Mouse (Mus musculus) E14TG2a.4 (cell line): ENCODE results near the gene Slc39a8.

Source experiments
- H3K27me3 ChIP-seq: 2 replicates; pipeline ENCODE4 v1.6.1; 2014; ENCODE audit warnings: low read length, control low read depth; ENCODE audit not compliant: insufficient read depth
- H3K36me3 ChIP-seq: 2 replicates; pipeline ENCODE4 v1.6.1; 2014; ENCODE audit warnings: low read length, control low read depth; ENCODE audit not compliant: insufficient read depth
- H3K4me1 ChIP-seq: replicated peaks from 2 replicates; pipeline ENCODE4 v1.6.1; 2014; ENCODE audit warnings: low read depth, low read length, control low read depth
- H3K4me3 ChIP-seq: replicated peaks from 2 replicates; pipeline ENCODE4 v1.5.1; 2014; ENCODE audit warnings: mild to moderate bottlenecking, low read length
- H3K9me3 ChIP-seq: 2 replicates; pipeline ENCODE4 v1.6.1; 2014; ENCODE audit warnings: low read length, control low read depth
- CTCF ChIP-seq: conservative IDR thresholded peaks from 2 replicates; pipeline ENCODE4 v1.5.1; 2014; ENCODE audit warnings: low read length
- NANOG ChIP-seq: IDR thresholded peaks from 2 replicates; pipeline ENCODE4 v1.6.1; 2014; ENCODE audit warnings: borderline replicate concordance, low read length, mixed read lengths
- POU5F1 ChIP-seq: IDR thresholded peaks from 2 replicates; pipeline ENCODE4 v1.6.1; 2014; ENCODE audit warnings: low read length, borderline replicate concordance

The Slc39a8 gene

GRCm38 (mm10) chr3:135854985-135855340 lies 29.9 kb downstream of the Slc39a8 start:
- H3K36me3 ChIP-seq: no peaks in the 10 kb centered on the region
- no peaks in the 10 kb centered on the region for H3K27me3 ChIP-seq
- peaks cover 4% of the 10 kb centered on the region; the same call in 1 of the 2 replicates for H3K4me1 ChIP-seq
- peaks cover 9% of the 10 kb centered on the region; the same call in 1 of the 2 replicates for H3K9me3 ChIP-seq
- no peak for TF ChIP-seq CTCF
- no peak for TF ChIP-seq POU5F1
- no peak for TF ChIP-seq NANOG
- no peak overlapping the region for H3K4me3 ChIP-seq

DNA sequence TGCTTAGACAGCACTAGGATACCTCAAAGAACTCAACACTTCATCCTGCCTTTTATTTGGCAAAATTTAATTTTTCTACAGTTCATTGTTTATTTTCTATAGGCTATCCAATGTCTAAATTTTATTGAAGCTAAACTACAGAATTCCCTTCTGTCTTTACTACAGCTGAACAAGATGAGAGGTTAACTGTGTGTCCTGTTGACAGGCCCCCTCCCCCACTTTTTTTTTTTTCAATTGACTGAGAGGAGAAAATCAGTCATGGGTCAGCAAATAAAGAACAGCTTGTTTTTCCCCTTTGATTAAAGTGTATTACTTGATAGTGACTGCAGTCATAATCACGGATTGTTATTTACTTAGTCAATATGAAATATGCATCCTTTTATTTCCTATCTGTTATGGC lies 31.2 kb downstream of the Slc39a8 start:
- H3K27me3 ChIP-seq: no peaks in the 10 kb centered on the region
- H3K36me3 ChIP-seq: no peaks in the 10 kb centered on the region
- H3K4me1 ChIP-seq: peaks cover 4% of the 10 kb centered on the region; the same call in 1 of the 2 replicates
- no peak overlapping the region for H3K4me3 ChIP-seq
- no peak for TF ChIP-seq CTCF
- TF ChIP-seq POU5F1: no peak
- TF ChIP-seq NANOG: no peak
- H3K9me3 ChIP-seq: 0 out of 2 replicates have a peak, but pooled peaks cover 6% of the 10 kb centered on the region

DNA sequence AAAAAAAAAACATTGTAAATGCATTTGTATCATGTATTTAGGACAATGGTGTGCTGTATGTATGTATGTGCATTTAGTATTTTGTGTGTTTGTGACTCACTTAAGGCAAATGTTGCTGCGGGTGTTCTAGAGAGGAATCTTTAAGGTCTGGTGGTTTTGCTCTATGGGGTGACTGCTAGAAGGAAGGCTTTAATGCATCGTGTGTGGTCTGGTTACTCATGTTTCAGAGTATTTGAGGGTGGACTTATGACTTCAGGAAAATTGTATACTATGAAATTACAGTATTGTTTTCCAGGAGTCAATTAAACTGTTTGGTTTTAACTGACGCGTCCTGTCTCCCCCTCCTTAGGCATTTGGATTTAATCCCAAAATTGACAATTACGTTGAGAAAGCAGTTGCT lies 32.1 kb downstream of the Slc39a8 start:
- no peak for TF ChIP-seq POU5F1
- no peak for TF ChIP-seq CTCF
- no peak for TF ChIP-seq NANOG
- peaks cover 4% of the 10 kb centered on the region; the same call in 1 of the 2 replicates for H3K4me1 ChIP-seq
- H3K27me3 ChIP-seq: no peaks in the 10 kb centered on the region
- no peak overlapping the region for H3K4me3 ChIP-seq
- H3K36me3 ChIP-seq: no peaks in the 10 kb centered on the region
- no peaks in the 10 kb centered on the region for H3K9me3 ChIP-seq

- Histone ChIP-seq H3K9me3 (no peaks in the 10 kb centered on the region), H3K27me3 (no peaks in the 10 kb centered on the region)
- TF ChIP-seq POU5F1: no peak
- TF ChIP-seq NANOG: no peak
- no peak for TF ChIP-seq CTCF
These were observed 34.4 kb downstream of the Slc39a8 start for GRCm38 (mm10) chr3:135859431-135859830.

GRCm38 (mm10) chr3:135862804-135863203 lies 37.7 kb downstream of the Slc39a8 start:
- no peaks in the 10 kb centered on the region for H3K27me3 ChIP-seq
- H3K4me1 ChIP-seq: no peaks in the 10 kb centered on the region
- TF ChIP-seq NANOG (no peak), POU5F1 (no peak), CTCF (peak; percentile 77)
- no peaks in the 10 kb centered on the region for H3K36me3 ChIP-seq
- H3K9me3 ChIP-seq: no peaks in the 10 kb centered on the region
- H3K4me3 ChIP-seq: no peak overlapping the region

More at GRCm38 (mm10) chr3:135859431-135859830, 34.4 kb downstream of the Slc39a8 start:
- Histone ChIP-seq H3K4me3 (no peak overlapping the region), H3K36me3 (no peaks in the 10 kb centered on the region), H3K4me1 (no peaks in the 10 kb centered on the region)

DNA sequence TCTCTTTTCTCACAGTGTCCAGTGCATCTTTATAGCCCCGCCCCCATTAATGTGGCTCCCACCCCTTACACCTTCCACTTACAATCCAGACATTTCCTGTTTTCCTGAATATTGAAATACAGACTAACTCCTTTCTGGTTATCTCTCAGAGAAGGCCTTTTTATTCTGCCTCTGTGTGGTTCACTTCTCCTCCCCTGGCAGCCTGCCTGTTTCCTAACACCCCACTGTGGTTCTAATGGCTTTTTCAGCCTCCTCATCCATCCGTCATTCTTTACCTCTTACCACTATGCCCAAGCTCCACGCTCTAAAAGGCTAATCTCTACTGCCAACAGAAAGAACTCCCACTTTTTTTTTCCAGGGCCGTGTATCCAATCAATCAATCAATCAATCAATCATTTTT lies 44.0 kb downstream of the Slc39a8 start:
- H3K4me1 ChIP-seq: no peaks in the 10 kb centered on the region
- TF ChIP-seq CTCF: no peak
- TF ChIP-seq NANOG: no peak
- no peak for TF ChIP-seq POU5F1
- no peak overlapping the region for H3K4me3 ChIP-seq
- H3K27me3 ChIP-seq: no peaks in the 10 kb centered on the region
- no peaks in the 10 kb centered on the region for H3K9me3 ChIP-seq
- no peaks in the 10 kb centered on the region for H3K36me3 ChIP-seq

GRCm38 (mm10) chr3:135872325-135872724 lies 47.2 kb downstream of the Slc39a8 start:
- Histone ChIP-seq H3K4me1 (no peaks in the 10 kb centered on the region), H3K4me3 (no peak overlapping the region), H3K27me3 (no peaks in the 10 kb centered on the region), H3K9me3 (no peaks in the 10 kb centered on the region), H3K36me3 (no peaks in the 10 kb centered on the region)
- TF ChIP-seq NANOG: no peak
- TF ChIP-seq CTCF: no peak
- no peak for TF ChIP-seq POU5F1

- no peaks in the 10 kb centered on the region for H3K27me3 ChIP-seq
- no peak overlapping the region for H3K4me3 ChIP-seq
- H3K4me1 ChIP-seq: no peaks in the 10 kb centered on the region
- no peaks in the 10 kb centered on the region for H3K9me3 ChIP-seq
- H3K36me3 ChIP-seq: no peaks in the 10 kb centered on the region
- TF ChIP-seq CTCF: no peak
- no peak for TF ChIP-seq NANOG
- no peak for TF ChIP-seq POU5F1
These were observed 48.5 kb downstream of the Slc39a8 start for GRCm38 (mm10) chr3:135873596-135873995.

- Histone ChIP-seq H3K4me1 (no peaks in the 10 kb centered on the region), H3K4me3 (no peak overlapping the region), H3K9me3 (no peaks in the 10 kb centered on the region), H3K27me3 (no peaks in the 10 kb centered on the region), H3K36me3 (no peaks in the 10 kb centered on the region)
- no peak for TF ChIP-seq POU5F1
- no peak for TF ChIP-seq CTCF
- no peak for TF ChIP-seq NANOG
These were observed 53.0 kb downstream of the Slc39a8 start for GRCm38 (mm10) chr3:135878048-135878447.
